Mouse (Mus musculus) lung, embryonic 16.5 days (tissue): Measurements from ENCODE around the gene Aff1. TPM values are rescaled to one million over a fixed set of nuclear protein-coding genes. Genes with fewer than 3 reads are reported as not detected.

Experiments
- ATAC-seq: fragments of 200-750 bp; cut with Nextera tagmentation; 2 replicates; pipeline ENCODE4 v1.8.0; 2017; ENCODE audit warnings: low read depth, mild to moderate bottlenecking, moderate library complexity
- H3K27ac ChIP-seq: fragments of 300-500 bp; sonication (generic); 2 replicates; pipeline ENCODE4 v1.5.1; 2014; ENCODE audit warnings: mild to moderate bottlenecking, control low read depth, low read length
- H3K27me3 ChIP-seq: fragments of 300-500 bp; sonication (generic); 2 replicates; pipeline ENCODE4 v1.6.1; 2014; ENCODE audit warnings: low read depth, low read length, mixed read lengths; ENCODE audit not compliant: control insufficient read depth, insufficient read depth
- H3K36me3 ChIP-seq: fragments of 300-500 bp; sonication (generic); 2 replicates; pipeline ENCODE4 v1.6.1; 2014; ENCODE audit warnings: low read length; ENCODE audit not compliant: control insufficient read depth, insufficient read depth
- H3K4me1 ChIP-seq: fragments of 300-500 bp; sonication (generic); replicated peaks from 2 replicates; pipeline ENCODE4 v1.6.1; 2014; ENCODE audit warnings: low read length, mixed read lengths; ENCODE audit not compliant: control insufficient read depth, insufficient read depth
- H3K4me2 ChIP-seq: fragments of 300-500 bp; sonication (generic); 2 replicates; pipeline ENCODE4 v1.6.1; 2014; ENCODE audit warnings: low read depth, low read length, control low read depth
- H3K4me3 ChIP-seq: fragments of 300-500 bp; sonication (generic); 2 replicates; pipeline ENCODE4 v1.5.1; 2014; ENCODE audit warnings: mild to moderate bottlenecking, low read length, control low read depth
- H3K9ac ChIP-seq: fragments of 300-500 bp; sonication (generic); 2 replicates; pipeline ENCODE4 v1.6.1; 2014; ENCODE audit warnings: low read length, control low read depth
- H3K9me3 ChIP-seq: fragments of 300-500 bp; sonication (generic); 2 replicates; pipeline ENCODE4 v1.6.1; 2016; ENCODE audit warnings: low read length; ENCODE audit not compliant: control insufficient read depth
- WGBS: fragments of 180-500 bp; shearing (Covaris S2); extraction: QIAGEN DNeasy Blood & Tissue Kit; methylation state at CpG from one replicate; pipeline ENCODE4 v1.1.7; 2014; 5-methylcytosine and 5-hydroxymethylcytosine counted together
- polyA plus RNA-seq: library from polyadenylated mRNA; unstranded; fragments of >200 nt; fragmentation: Nextera tagmentation; extraction: Ambion mirVana; gene quantifications from 2 replicates; pipeline ENCODE4 v1.2.1, GENCODE M21; 2015

The Aff1 gene
- 8.3 and 8.4 TPM in 2 replicates for polyA plus RNA-seq

GRCm38 (mm10) chr5:103691624-103692530, at the start of gene Aff1:
Gene Aff1 (plus strand): TSS chr5:103692374.
- H3K4me3 ChIP-seq = peak within 1 kb of the TSS; percentile 76
- no peaks in the 10 kb centered on the region for H3K9me3 ChIP-seq
- peak; percentile 96 for ATAC-seq
- peaks cover 7% of the 10 kb centered on the region; the same call in 1 of the 2 replicates for H3K4me1 ChIP-seq
- peak within 1 kb of the TSS; percentile 74 for H3K9ac ChIP-seq
- H3K27me3 ChIP-seq = peaks cover 12% of the 10 kb centered on the region
- 3% methylated on average over 50 of the region's 50 CpGs for WGBS
- H3K27ac ChIP-seq = peak within 1 kb of the TSS; percentile 33; the same call in 1 of the 2 replicates
- H3K4me2 ChIP-seq = peak within 1 kb of the TSS; percentile 100
- H3K36me3 ChIP-seq = no peaks in the 10 kb centered on the region

GRCm38 (mm10) chr5:103644167-103644566, 48.0 kb upstream of the Aff1 start:
- Histone ChIP-seq H3K4me3 (no peak overlapping the region), H3K4me1 (peaks cover 7% of the 10 kb centered on the region), H3K36me3 (no peaks in the 10 kb centered on the region), H3K9ac (no peak overlapping the region), H3K27me3 (no peaks in the 10 kb centered on the region), H3K27ac (no peak overlapping the region), H3K4me2 (no peak overlapping the region), H3K9me3 (no peaks in the 10 kb centered on the region)
- whole genome bisulfite sequencing = 86% methylated on average over 1 of the region's 1 CpGs
- ATAC-seq = peak; percentile 59; the same call in 1 of the 2 replicates

GRCm38 (mm10) chr5:103647320-103647719, 44.9 kb upstream of the Aff1 start:
- H3K4me1 ChIP-seq = peaks cover 7% of the 10 kb centered on the region
- no peaks in the 10 kb centered on the region for H3K36me3 ChIP-seq
- H3K4me3 ChIP-seq = no peak overlapping the region
- H3K9ac ChIP-seq = no peak overlapping the region
- no peaks in the 10 kb centered on the region for H3K27me3 ChIP-seq
- no peak for ATAC-seq
- no peak overlapping the region for H3K27ac ChIP-seq
- WGBS = 73% methylated on average over 3 of the region's 3 CpGs
- no peaks in the 10 kb centered on the region for H3K9me3 ChIP-seq
- no peak overlapping the region for H3K4me2 ChIP-seq

GRCm38 (mm10) chr5:103654225-103654624, 37.9 kb upstream of the Aff1 start:
- H3K9ac ChIP-seq = no peak overlapping the region
- no peak overlapping the region for H3K4me2 ChIP-seq
- H3K27me3 ChIP-seq = no peaks in the 10 kb centered on the region
- ATAC-seq = no peak
- H3K9me3 ChIP-seq = no peaks in the 10 kb centered on the region
- H3K27ac ChIP-seq = no peak overlapping the region
- H3K36me3 ChIP-seq = no peaks in the 10 kb centered on the region
- no peak overlapping the region for H3K4me3 ChIP-seq
- WGBS = 30% methylated on average over 6 of the region's 6 CpGs
- peaks cover 3% of the 10 kb centered on the region; the same call in 1 of the 2 replicates for H3K4me1 ChIP-seq

- WGBS = 72% methylated on average over 4 of the region's 4 CpGs
- Histone ChIP-seq H3K27ac (no peak overlapping the region), H3K4me1 (peaks cover 3% of the 10 kb centered on the region; the same call in 1 of the 2 replicates), H3K4me3 (no peak overlapping the region), H3K9me3 (no peaks in the 10 kb centered on the region), H3K9ac (no peak overlapping the region), H3K4me2 (peak overlapping the region; percentile 99), H3K36me3 (no peaks in the 10 kb centered on the region), H3K27me3 (no peaks in the 10 kb centered on the region)
- ATAC-seq = peak; percentile 21; the same call in 1 of the 2 replicates
These were observed 37.4 kb upstream of the Aff1 start for GRCm38 (mm10) chr5:103654780-103655179.

GRCm38 (mm10) chr5:103655346-103656118, 36.6 kb upstream of the Aff1 start, which contains the start of gene 1700016H13Rik:
Gene 1700016H13Rik (minus strand): TSS chr5:103656010.
- Histone ChIP-seq H3K27ac (peak within 1 kb of the TSS; percentile 24; the same call in 1 of the 2 replicates), H3K36me3 (no peaks in the 10 kb centered on the region), H3K9me3 (no peaks in the 10 kb centered on the region), H3K4me1 (peaks cover 3% of the 10 kb centered on the region; the same call in 1 of the 2 replicates), H3K4me2 (peak within 1 kb of the TSS; percentile 99), H3K9ac (peak within 1 kb of the TSS; percentile 78), H3K27me3 (no peaks in the 10 kb centered on the region), H3K4me3 (peak within 1 kb of the TSS; percentile 65)
- WGBS = under 1% methylated on average over 52 of the region's 56 CpGs
- peak; percentile 77 for ATAC-seq

GRCm38 (mm10) chr5:103658921-103659320, 33.3 kb upstream of the Aff1 start:
- Histone ChIP-seq H3K27ac (no peak overlapping the region), H3K9ac (no peak overlapping the region), H3K9me3 (no peaks in the 10 kb centered on the region), H3K4me3 (no peak overlapping the region), H3K36me3 (no peaks in the 10 kb centered on the region), H3K4me2 (no peak overlapping the region), H3K27me3 (no peaks in the 10 kb centered on the region), H3K4me1 (peaks cover 3% of the 10 kb centered on the region; the same call in 1 of the 2 replicates)
- 55% methylated on average over 5 of the region's 5 CpGs for WGBS
- ATAC-seq = no peak

- WGBS = 28% methylated on average over 3 of the region's 3 CpGs
These were observed 32.6 kb upstream of the Aff1 start for GRCm38 (mm10) chr5:103659571-103659970.

GRCm38 (mm10) chr5:103664932-103665331, 27.2 kb upstream of the Aff1 start:
- H3K4me1 ChIP-seq = no peaks in the 10 kb centered on the region
- no peak overlapping the region for H3K27ac ChIP-seq
- 78% methylated on average over 9 of the region's 9 CpGs for WGBS

More at GRCm38 (mm10) chr5:103659571-103659970, 32.6 kb upstream of the Aff1 start:
- no peak overlapping the region for H3K9ac ChIP-seq
- H3K4me2 ChIP-seq = no peak overlapping the region
- no peak for ATAC-seq
- H3K4me3 ChIP-seq = no peak overlapping the region
- H3K27ac ChIP-seq = no peak overlapping the region
- peaks cover 3% of the 10 kb centered on the region; the same call in 1 of the 2 replicates for H3K4me1 ChIP-seq
- H3K9me3 ChIP-seq = no peaks in the 10 kb centered on the region
- H3K27me3 ChIP-seq = no peaks in the 10 kb centered on the region
- H3K36me3 ChIP-seq = no peaks in the 10 kb centered on the region

More at GRCm38 (mm10) chr5:103664932-103665331, 27.2 kb upstream of the Aff1 start:
- no peaks in the 10 kb centered on the region for H3K9me3 ChIP-seq
- H3K36me3 ChIP-seq = no peaks in the 10 kb centered on the region
- no peak overlapping the region for H3K9ac ChIP-seq
- no peaks in the 10 kb centered on the region for H3K27me3 ChIP-seq
- H3K4me3 ChIP-seq = no peak overlapping the region
- H3K4me2 ChIP-seq = no peak overlapping the region
- no peak for ATAC-seq
